Mouse (Mus musculus) ES-Bruce4 (cell line): ENCODE measurements around the gene Tspan31. TPM values are rescaled to one million over a fixed set of nuclear protein-coding genes. Genes with fewer than 3 reads are reported as not detected.
"Not testable (repeated sequence)": the region's sequence is repeated elsewhere in the genome, so short reads cannot be mapped to it uniquely, and the experiment has no call there.

Experiments used
- H3K27ac ChIP-seq: 2 replicates; pipeline ENCODE4 v1.5.1; 2012; ENCODE audit warnings: low read length, inconsistent platforms; ENCODE audit not compliant: insufficient read depth
- H3K27me3 ChIP-seq: 2 replicates; pipeline ENCODE4 v1.6.1; 2012; ENCODE audit warnings: mild to moderate bottlenecking, low read length, inconsistent platforms; ENCODE audit not compliant: control insufficient read depth, poor library complexity, insufficient read depth, severe bottlenecking
- H3K36me3 ChIP-seq: 2 replicates; pipeline ENCODE4 v1.6.1; 2012; ENCODE audit warnings: inconsistent platforms, mild to moderate bottlenecking, low read length, moderate library complexity; ENCODE audit not compliant: control insufficient read depth, poor library complexity, insufficient read depth, severe bottlenecking
- H3K4me1 ChIP-seq: one replicate; pipeline ENCODE4 v1.8.1; 2011; ENCODE audit warnings: low read length; ENCODE audit not compliant: control insufficient read depth, insufficient read depth
- H3K4me3 ChIP-seq: 2 replicates; pipeline ENCODE4 v1.5.1; 2011; ENCODE audit warnings: low read depth, mild to moderate bottlenecking, low read length
- H3K9ac ChIP-seq: 2 replicates; pipeline ENCODE4 v1.6.1; 2012; ENCODE audit warnings: low read depth, mild to moderate bottlenecking, inconsistent platforms; ENCODE audit not compliant: poor library complexity, severe bottlenecking
- H3K9me3 ChIP-seq: replicated peaks from 2 replicates; pipeline ENCODE4 v1.6.1; 2012; ENCODE audit warnings: mild to moderate bottlenecking, low read length, inconsistent platforms; ENCODE audit not compliant: control insufficient read depth, poor library complexity, insufficient read depth, severe bottlenecking
- CTCF ChIP-seq: IDR thresholded peaks from one replicate; pipeline ENCODE4 v1.8.1; 2011; ENCODE audit warnings: low read depth, low read length
- EP300 ChIP-seq: IDR thresholded peaks from 2 replicates; pipeline ENCODE4 v1.6.1; 2011; ENCODE audit warnings: low read depth, low read length; ENCODE audit not compliant: insufficient read depth
- POLR2A ChIP-seq: IDR thresholded peaks from one replicate; pipeline ENCODE4 v1.8.1; 2011; ENCODE audit warnings: low read length; ENCODE audit not compliant: insufficient read depth
- polyA plus RNA-seq: library from polyadenylated mRNA; stranded (reverse); fragments of >200 nt; gene quantifications from 2 replicates; pipeline ENCODE4 v1.2.4, GENCODE M21; 2011; ENCODE audit warnings: low read depth; ENCODE audit not compliant: missing spikeins, insufficient read depth, insufficient read length

The Tspan31 gene
- polyA plus RNA-seq, 1 experiment: 75.9 TPM

- peak within 1 kb of the TSS; percentile 82 for H3K4me3 ChIP-seq
- peaks cover 2% of the 10 kb centered on the region for H3K4me1 ChIP-seq
- peak within 1 kb of the TSS; percentile 88 for H3K9ac ChIP-seq
- H3K9me3 ChIP-seq: no peaks in the 10 kb centered on the region
- TF ChIP-seq CTCF (no peak), EP300 (peak; percentile 81), POLR2A (no peak)
- H3K27me3 ChIP-seq: no peaks in the 10 kb centered on the region
- peaks cover 36% of the 10 kb centered on the region for H3K36me3 ChIP-seq
- H3K27ac ChIP-seq: peak within 1 kb of the TSS; percentile 29; the same call in 1 of the 2 replicates
Observed at GRCm38 (mm10) chr10:127063239-127063872, 6.7 kb downstream of the Tspan31 start, which contains the start of gene Cdk4. Cdk4 (plus strand) TSS chr10:127063534.

GRCm38 (mm10) chr10:127062503-127062902 lies 7.6 kb downstream of the Tspan31 start:
- no peaks in the 10 kb centered on the region for H3K9me3 ChIP-seq
- H3K4me1 ChIP-seq: peaks cover 2% of the 10 kb centered on the region
- no peak overlapping the region for H3K4me3 ChIP-seq
- no peak overlapping the region for H3K27ac ChIP-seq
- H3K36me3 ChIP-seq: peaks cover 28% of the 10 kb centered on the region
- no peaks in the 10 kb centered on the region for H3K27me3 ChIP-seq
- no peak for TF ChIP-seq CTCF
- TF ChIP-seq EP300: no peak
- no peak for TF ChIP-seq POLR2A
- no peak overlapping the region for H3K9ac ChIP-seq

- not testable (repeated sequence) for H3K27me3 ChIP-seq, H3K4me3 ChIP-seq, H3K27ac ChIP-seq, H3K9me3 ChIP-seq, H3K9ac ChIP-seq, H3K4me1 ChIP-seq
- H3K36me3 ChIP-seq: peaks cover 24% of the 10 kb centered on the region
Observed at GRCm38 (mm10) chr10:127062101-127062500, 8.0 kb downstream of the Tspan31 start.

- Histone ChIP-seq H3K36me3 (peaks cover 18% of the 10 kb centered on the region), H3K27me3 (no peaks in the 10 kb centered on the region), H3K9ac (no peak overlapping the region), H3K4me1 (peaks cover 2% of the 10 kb centered on the region), H3K9me3 (no peaks in the 10 kb centered on the region), H3K4me3 (no peak overlapping the region), H3K27ac (no peak overlapping the region)
- no peak for TF ChIP-seq POLR2A
- no peak for TF ChIP-seq EP300
- TF ChIP-seq CTCF: no peak
Observed at GRCm38 (mm10) chr10:127061513-127061912, 8.6 kb downstream of the Tspan31 start.

- TF ChIP-seq CTCF: no peak
- 0 out of 2 replicates have a peak overlapping the region, but pooled peaks have one; percentile 9 for H3K9ac ChIP-seq
- H3K4me3 ChIP-seq: no peak overlapping the region
- peaks cover 19% of the 10 kb centered on the region for H3K36me3 ChIP-seq
- no peaks in the 10 kb centered on the region for H3K9me3 ChIP-seq
- no peak overlapping the region for H3K27ac ChIP-seq
- peaks cover 2% of the 10 kb centered on the region for H3K4me1 ChIP-seq
- no peaks in the 10 kb centered on the region for H3K27me3 ChIP-seq
Observed at GRCm38 (mm10) chr10:127061085-127061484, 9.0 kb downstream of the Tspan31 start.

GRCm38 (mm10) chr10:127059968-127060916 lies 9.8 kb downstream of the Tspan31 start, which contains the start of gene March9:
March9 (minus strand) TSS chr10:127060184.
- H3K9me3 ChIP-seq: no peaks in the 10 kb centered on the region
- H3K9ac ChIP-seq: peak within 1 kb of the TSS; percentile 90
- H3K4me3 ChIP-seq: peak within 1 kb of the TSS; percentile 64
- H3K36me3 ChIP-seq: peaks cover 12% of the 10 kb centered on the region
- H3K4me1 ChIP-seq: peaks cover 2% of the 10 kb centered on the region
- H3K27ac ChIP-seq: 0 out of 2 replicates have a peak within 1 kb of the TSS, but pooled peaks have one; percentile 3
- TF ChIP-seq CTCF: no peak
- 0 out of 2 replicates have a peak, but pooled peaks have one; percentile 6 for TF ChIP-seq EP300
- no peaks in the 10 kb centered on the region for H3K27me3 ChIP-seq
